Mouse (Mus musculus): ENCODE results near the gene Usp37. TPM values are rescaled to one million over a fixed set of nuclear protein-coding genes. Genes with fewer than 3 reads are reported as not detected.
A peak's percentile ranks its signal among the peaks of the same experiment; 100 is the strongest.
"Not testable (repeated sequence)": the region's sequence is repeated elsewhere in the genome, so short reads cannot be mapped to it uniquely, and the experiment has no call there.

The Usp37 gene
- total RNA-seq, 2 experiments from 2014 or later, result 19.7 to 23.9 TPM

- peak; percentile 100 for DNase-seq
Measured at GRCm38 (mm10) chr1:74397268-74397918, 146.7 kb downstream of the Usp37 start.

GRCm38 (mm10) chr1:74396456-74397222 lies 147.4 kb downstream of the Usp37 start:
- not testable (repeated sequence) for DNase-seq

GRCm38 (mm10) chr1:74395290-74395689 lies 148.8 kb downstream of the Usp37 start:
- no peak for DNase-seq

DNA sequence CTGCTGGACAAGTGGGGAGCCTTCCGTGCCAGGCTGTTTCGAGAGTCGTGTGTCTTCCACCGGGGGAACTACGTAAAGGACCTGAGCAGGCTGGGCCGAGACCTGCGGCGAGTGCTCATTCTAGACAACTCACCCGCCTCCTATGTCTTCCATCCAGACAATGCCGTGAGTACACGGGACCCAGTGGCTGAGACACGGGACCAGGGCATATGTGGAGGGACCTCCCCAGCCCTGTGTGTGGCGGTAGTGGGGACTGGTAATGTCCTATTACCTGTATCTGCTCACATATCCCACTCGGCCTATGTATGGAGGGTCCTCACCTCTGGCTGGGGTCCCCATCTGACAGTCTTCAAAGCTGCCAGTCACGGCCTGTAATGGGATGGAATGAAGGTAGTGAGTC lies 149.2 kb downstream of the Usp37 start:
- DNase-seq, result no peak

DNA sequence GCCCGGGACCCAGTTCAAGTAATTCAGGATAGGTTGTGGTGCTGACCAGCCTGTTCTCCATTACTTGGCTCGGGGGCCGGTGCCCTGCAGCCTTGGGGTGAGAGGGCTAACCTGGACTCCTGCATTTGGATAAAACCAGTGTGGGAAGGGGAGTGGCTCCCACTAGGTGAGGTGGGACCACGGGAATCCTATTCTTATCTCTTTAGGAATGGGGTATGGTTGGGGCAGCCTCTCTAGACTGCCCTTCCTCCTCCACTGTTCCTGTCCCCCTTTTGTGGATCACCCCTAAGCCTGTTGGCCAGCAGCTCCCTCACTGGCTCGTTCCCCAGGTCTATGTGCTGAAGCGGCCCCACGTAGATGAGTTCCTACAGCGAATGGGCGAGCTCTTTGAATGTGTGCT lies 149.8 kb downstream of the Usp37 start:
- DNase-seq, result no peak

DNA sequence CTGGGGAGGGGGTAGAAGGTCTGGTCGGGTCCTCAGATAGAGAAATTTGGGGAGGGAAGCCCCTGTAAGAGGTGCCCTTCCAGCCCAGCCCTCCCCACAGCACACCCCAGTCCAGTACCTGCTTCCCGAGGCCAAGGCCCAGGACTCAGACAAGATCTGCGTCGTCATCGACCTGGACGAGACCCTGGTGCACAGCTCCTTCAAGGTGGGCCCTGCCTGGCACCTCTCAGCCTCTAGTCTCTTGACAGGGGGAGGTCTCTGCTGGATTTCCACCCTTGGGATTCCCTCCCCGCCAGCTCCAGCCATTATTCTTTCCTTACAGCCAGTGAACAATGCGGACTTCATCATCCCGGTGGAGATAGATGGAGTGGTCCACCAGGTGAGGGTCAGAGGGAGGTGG lies 150.4 kb downstream of the Usp37 start:
- no peak for DNase-seq

- DNase-seq, result peak in 1 of 2 experiments; percentile 6
Measured at GRCm38 (mm10) chr1:74393010-74393409, 151.1 kb downstream of the Usp37 start.

DNA sequence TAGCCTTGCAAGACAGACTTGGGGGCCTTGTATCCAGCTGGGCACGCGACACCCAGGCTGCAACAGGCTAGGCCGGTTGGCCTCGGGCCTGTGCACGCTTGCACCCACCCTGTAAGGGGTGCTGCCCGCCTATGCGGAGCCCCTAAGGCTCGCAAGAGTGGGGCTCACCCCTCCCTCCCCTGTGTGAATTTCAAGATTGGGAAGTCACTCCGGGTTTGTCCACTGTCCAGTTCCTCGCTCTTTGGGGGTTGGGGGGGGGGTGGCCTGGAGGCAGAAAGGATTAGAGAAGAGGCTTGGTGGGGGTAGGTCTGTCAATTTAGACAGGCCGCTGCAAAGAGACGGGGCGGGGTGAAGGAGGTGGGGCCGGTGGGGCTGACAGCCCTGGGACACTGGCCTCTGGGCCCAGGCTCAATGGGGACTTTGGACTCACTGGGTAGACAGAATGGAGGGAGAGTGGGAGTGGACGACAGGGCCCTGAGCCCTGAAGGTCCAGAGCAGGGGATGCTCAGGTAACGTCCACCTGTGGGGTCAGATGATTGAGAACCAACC lies 151.6 kb downstream of the Usp37 start:
- peak; percentile 40 to 63 for DNase-seq

DNA sequence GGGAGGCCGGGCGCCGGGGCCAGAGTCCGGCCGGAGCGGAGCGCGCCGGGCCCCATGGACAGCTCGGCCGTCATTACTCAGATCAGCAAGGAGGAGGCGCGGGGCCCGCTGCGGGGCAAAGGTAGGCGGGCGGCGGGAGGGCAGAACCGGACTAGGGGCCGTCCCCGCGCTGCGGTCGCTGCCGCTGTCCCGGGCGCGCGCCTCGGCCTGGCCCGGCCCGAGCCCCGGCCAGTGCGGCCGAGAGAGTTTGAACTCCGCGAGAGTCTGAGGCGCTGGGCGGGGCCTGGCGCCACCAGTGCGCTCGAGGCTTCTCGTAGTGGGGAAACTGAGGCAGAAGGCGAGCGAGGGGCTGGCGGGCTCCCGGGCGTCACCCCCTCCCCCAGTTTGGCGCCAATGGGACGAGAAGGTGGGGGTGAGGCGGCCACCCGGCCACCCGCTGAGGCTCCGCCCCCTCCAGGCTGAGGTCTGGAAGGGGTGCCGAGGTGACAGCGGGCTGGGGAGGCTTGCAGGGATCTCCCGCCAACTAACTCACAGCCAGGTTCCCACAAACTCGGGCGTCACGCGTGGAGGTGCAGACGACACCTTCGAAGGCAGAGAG lies 152.1 kb downstream of the Usp37 start:
- DNase-seq, result peak; percentile 88 to 94

DNA sequence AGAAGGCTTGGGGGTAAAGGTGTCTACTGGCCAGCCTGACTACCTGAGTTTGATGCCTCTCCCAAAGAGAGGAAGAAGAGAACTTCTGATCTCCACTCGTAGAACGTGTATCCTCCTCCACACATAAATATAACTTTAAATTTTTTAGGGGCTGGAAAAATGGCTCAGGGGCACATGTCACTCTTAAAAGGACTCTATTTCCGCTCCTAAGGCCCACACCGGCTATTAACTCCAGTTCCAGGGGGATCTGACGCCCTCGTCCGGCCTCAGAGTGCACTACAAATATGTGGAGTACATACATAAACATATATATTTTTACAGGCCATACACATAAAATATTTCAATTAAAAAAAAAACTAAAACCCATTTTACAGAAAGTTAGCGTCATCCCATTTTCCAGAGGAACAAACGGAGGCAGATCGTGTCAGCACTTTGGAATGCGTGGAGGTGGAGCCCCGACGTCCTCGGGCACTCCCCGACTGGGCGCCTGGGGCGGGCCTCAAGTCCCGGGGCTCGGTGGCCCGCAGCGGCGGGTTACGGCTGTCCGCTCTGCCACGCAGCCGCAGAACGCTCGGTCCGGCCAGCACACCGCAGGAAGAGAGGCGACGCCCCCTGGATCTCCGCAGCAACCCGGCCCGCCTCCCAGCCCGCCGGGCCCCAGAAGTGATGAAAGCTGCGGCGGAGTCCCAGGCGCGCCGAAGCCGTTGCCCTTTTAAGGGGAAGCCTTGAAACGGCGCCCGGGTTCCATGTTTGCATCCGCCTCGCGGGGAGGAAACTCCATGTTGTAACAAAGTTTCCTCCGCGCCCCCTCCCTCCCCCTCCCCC lies 152.9 kb downstream of the Usp37 start, which contains the start of gene Ctdsp1:
TSS of gene Ctdsp1 (plus strand) at position 586 of the 825 bp plus-strand sequence.
- peak; percentile 99 for DNase-seq

DNA sequence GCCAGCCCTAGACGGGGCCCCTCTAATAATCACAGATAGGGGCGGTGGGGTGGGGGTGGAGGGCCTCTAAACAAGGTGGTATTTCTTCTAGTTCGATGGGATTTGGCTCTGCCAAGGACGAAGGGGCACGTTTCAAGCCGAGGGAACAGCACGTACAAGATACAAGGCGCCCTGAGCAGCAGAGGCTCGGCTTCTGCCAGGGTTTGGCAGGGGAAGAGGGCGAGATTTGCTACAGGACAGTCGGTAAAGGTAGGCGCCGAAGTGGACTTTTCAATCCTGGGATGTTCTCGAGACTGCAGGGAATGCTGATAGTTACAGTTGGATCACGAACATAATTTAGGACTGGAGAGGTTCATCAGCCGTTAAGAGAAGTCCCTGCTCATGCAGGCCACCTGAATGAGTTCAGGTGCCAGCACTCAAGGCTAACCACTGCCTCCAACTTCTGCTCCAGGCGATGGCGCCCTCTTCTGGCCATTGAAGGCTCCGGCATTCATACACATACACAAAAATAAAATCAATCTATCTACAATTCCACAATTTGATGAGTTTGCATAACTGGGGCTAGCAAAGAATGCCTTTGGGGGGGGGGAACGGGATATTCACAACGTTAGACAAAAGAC lies 153.7 kb downstream of the Usp37 start:
- peak; percentile 72 to 77 for DNase-seq

DNA sequence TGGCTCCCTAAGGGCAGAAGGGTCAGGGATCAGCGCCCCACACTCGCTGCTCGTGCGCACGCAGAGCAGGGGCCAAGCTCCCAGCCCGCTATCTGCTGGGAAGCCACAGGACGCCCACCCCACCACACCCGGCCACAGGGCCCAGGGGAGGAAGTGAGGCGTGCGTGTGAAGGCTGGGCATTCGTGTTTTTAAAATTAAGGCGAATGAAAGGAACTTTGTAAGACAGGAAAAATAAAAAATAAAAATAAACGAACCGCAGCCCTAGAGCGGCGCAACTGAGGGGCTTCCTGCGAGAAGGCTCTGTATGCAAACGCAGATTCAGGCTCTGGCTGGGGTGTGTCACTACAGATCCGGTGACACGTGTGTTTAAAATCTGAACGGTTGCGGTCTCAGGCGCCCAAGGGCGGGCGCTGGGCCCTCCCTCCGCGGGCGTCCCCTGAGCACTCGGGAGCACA lies 154.2 kb downstream of the Usp37 start:
- DNase-seq, result peak; percentile 63 to 65

GRCm38 (mm10) chr1:74388398-74388920 lies 155.6 kb downstream of the Usp37 start:
- DNase-seq, result peak; percentile 44 to 48

DNA sequence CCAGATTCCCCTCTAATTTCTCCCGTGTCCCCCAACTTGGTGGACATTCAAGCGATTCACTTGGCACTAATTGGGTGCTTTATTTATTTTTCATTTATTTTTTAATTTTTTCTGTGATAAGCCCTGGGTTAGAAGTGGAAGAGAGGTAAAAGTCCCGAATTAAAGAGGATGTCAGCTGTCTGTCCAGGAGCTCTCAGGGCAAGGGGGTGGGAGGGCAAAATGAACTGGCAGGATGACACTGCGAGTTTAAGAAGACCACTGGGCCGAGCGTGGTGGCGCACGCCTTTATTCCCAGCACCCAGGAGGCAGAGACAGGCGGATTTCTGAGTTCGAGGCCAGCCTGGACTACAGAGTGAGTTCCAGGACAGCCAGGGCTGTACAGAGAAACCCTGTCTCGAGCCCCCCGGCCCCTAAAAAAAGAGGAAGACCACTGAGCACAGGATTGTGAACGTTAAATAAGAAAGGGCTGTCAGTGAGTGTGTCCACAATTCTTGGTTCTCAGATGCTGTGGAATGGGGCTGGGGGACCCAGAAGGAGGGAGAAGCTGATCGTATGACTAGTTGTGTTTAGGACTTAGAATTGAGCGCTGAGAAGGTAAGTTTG lies 156.6 kb downstream of the Usp37 start:
- DNase-seq, result peak in 1 of 2 experiments; percentile 30

DNA sequence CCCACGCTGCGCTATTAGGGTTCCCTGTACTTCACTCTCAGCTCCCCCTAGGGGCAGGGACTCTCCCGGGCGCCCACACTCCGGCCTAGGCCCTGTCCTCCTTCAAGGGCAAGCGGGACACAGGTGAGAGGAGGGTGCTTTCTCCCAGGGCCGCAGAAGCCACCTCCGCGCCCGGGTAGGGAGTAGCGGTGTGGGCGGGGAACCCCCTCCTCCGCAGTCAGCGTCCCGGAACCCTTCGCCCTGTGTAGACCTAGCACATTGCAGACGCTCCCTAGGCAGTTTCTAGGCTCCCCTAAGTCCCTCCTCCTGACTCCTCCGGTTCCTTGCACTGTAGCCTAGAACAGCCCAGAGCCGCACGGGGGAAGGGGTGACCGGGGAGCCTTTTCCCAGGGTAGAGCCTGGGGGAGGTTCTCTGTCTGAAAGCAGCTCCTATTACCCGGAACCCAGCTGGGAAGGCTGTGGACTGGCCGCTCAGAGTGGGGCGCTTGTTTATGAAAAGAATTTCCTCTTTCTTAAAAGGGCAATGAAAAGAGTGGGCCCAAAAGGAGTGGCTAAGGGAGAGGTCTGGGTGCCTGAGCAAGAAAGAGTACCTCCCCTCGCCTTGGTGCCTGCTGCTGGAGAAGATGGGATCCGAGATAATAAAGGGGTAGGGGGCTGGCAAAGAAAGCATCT lies 157.2 kb downstream of the Usp37 start:
- peak; percentile 94 for DNase-seq

GRCm38 (mm10) chr1:74386363-74386713 lies 157.7 kb downstream of the Usp37 start:
- no peak for DNase-seq

DNA sequence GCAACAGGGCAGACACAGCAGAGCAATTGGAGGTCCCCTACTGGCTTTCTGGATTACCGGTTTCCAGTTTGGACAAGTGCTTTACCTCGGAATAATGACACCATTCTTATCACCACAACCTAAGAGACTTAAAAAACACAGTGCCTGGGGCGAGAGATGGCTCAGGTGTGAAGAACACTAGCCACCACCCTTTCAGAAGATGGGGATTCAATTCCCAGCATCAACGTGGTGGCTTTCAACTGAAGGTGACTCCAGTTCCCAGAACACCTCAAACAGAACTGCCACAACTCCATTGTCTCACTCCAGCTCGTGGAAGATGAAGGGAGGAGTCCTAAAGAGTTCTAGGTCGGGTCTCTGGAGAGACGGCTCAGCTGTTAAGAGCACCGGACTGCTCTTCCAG lies 158.6 kb downstream of the Usp37 start:
- DNase-seq, result no peak
